Mouse (Mus musculus) embryonic facial prominence, embryonic 12.5 days (tissue): Measurements from ENCODE around the gene Cklf. TPM values are rescaled to one million over a fixed set of nuclear protein-coding genes. Genes with fewer than 3 reads are reported as not detected.
"Not testable (repeated sequence)": the region's sequence is repeated elsewhere in the genome, so short reads cannot be mapped to it uniquely, and the experiment has no call there.

ENCODE experiments used
- ATAC-seq: fragments of 200-750 bp; cut with Nextera tagmentation; 2 replicates; pipeline ENCODE4 v1.8.0; 2017; ENCODE audit not compliant: insufficient number of reproducible peaks, insufficient read depth, low FRiP score, low TSS enrichment
- H3K27ac ChIP-seq: fragments of 300-500 bp; sonication (generic); 2 replicates; pipeline ENCODE4 v1.5.1; 2016; ENCODE audit warnings: mild to moderate bottlenecking
- H3K27me3 ChIP-seq: fragments of 300-500 bp; sonication (generic); 2 replicates; pipeline ENCODE4 v1.6.1; 2016; ENCODE audit warnings: mild to moderate bottlenecking, moderate library complexity
- H3K36me3 ChIP-seq: fragments of 300-500 bp; sonication (generic); 2 replicates; pipeline ENCODE4 v1.6.1; 2016; ENCODE audit warnings: mild to moderate bottlenecking
- H3K4me1 ChIP-seq: fragments of 300-500 bp; sonication (generic); 2 replicates; pipeline ENCODE4 v1.6.1; 2016
- H3K4me2 ChIP-seq: fragments of 300-500 bp; sonication (generic); replicated peaks from 2 replicates; pipeline ENCODE4 v1.6.1; 2016; ENCODE audit warnings: mild to moderate bottlenecking, moderate library complexity
- H3K4me3 ChIP-seq: fragments of 300-500 bp; sonication (generic); 2 replicates; pipeline ENCODE4 v1.5.1; 2016; ENCODE audit warnings: mild to moderate bottlenecking
- H3K9ac ChIP-seq: fragments of 300-500 bp; sonication (generic); 2 replicates; pipeline ENCODE4 v1.6.1; 2016; ENCODE audit warnings: mild to moderate bottlenecking, moderate library complexity
- H3K9me3 ChIP-seq: fragments of 300-500 bp; sonication (generic); 2 replicates; pipeline ENCODE4 v1.6.1; 2016; ENCODE audit warnings: mild to moderate bottlenecking, moderate library complexity
- WGBS: fragments of 180-500 bp; shearing (Covaris S2); methylation state at CpG from one replicate; pipeline ENCODE4 v1.1.7; 2016; 5-methylcytosine and 5-hydroxymethylcytosine counted together
- polyA plus RNA-seq: library from polyadenylated mRNA; unstranded; fragments of >200 nt; fragmentation: Nextera tagmentation; extraction: Ambion mirVana; gene quantifications from 2 replicates; pipeline ENCODE4 v1.2.1, GENCODE M21; 2016

Gene Cklf
- polyA plus RNA-seq, 1 experiment from 2014 or later: 59.6 TPM

GRCm38 (mm10) chr8:104239418-104239861, 11.2 kb upstream of the Cklf start:
- no peak for ATAC-seq
- Histone ChIP-seq H3K9me3 (no peaks in the 10 kb centered on the region), H3K4me1 (no peaks in the 10 kb centered on the region), H3K36me3 (peaks cover 80% of the 10 kb centered on the region), H3K27ac (no peak overlapping the region), H3K4me3 (no peak overlapping the region), H3K9ac (no peak overlapping the region), H3K27me3 (no peaks in the 10 kb centered on the region), H3K4me2 (no peak overlapping the region)
- WGBS: 90% methylated on average over 10 of the region's 10 CpGs

- Histone ChIP-seq H3K4me2 (no peak overlapping the region), H3K27me3 (no peaks in the 10 kb centered on the region), H3K9me3 (no peaks in the 10 kb centered on the region), H3K4me1 (peaks cover 5% of the 10 kb centered on the region; the same call in 1 of the 2 replicates), H3K9ac (no peak overlapping the region), H3K27ac (no peak overlapping the region), H3K4me3 (no peak overlapping the region), H3K36me3 (peaks cover 63% of the 10 kb centered on the region)
- 78% methylated on average over 12 of the region's 12 CpGs for WGBS
- ATAC-seq: no peak
Observed at GRCm38 (mm10) chr8:104242038-104242644, 8.5 kb upstream of the Cklf start.

- WGBS: 82% methylated on average over 4 of the region's 4 CpGs
- ATAC-seq: no peak
- Histone ChIP-seq H3K9ac (no peak overlapping the region), H3K27me3 (no peaks in the 10 kb centered on the region), H3K4me3 (no peak overlapping the region), H3K9me3 (no peaks in the 10 kb centered on the region), H3K4me1 (peaks cover 12% of the 10 kb centered on the region), H3K4me2 (no peak overlapping the region), H3K36me3 (peaks cover 23% of the 10 kb centered on the region), H3K27ac (no peak overlapping the region)
Observed at GRCm38 (mm10) chr8:104246621-104247020, 4.0 kb upstream of the Cklf start.

GRCm38 (mm10) chr8:104247054-104247907, 3.4 kb upstream of the Cklf start:
- Histone ChIP-seq H3K27me3 (no peaks in the 10 kb centered on the region), H3K9ac (no peak overlapping the region)

GRCm38 (mm10) chr8:104247908-104248275, 2.8 kb upstream of the Cklf start:
- H3K9ac ChIP-seq: peak overlapping the region; percentile 75
- H3K9me3 ChIP-seq: no peaks in the 10 kb centered on the region
- peak overlapping the region; percentile 85 for H3K4me3 ChIP-seq
- WGBS: 4% methylated on average over 11 of the region's 11 CpGs
- peaks cover 18% of the 10 kb centered on the region for H3K4me1 ChIP-seq
- no peak for ATAC-seq
- H3K27ac ChIP-seq: no peak overlapping the region
- H3K36me3 ChIP-seq: peaks cover 11% of the 10 kb centered on the region
- peak overlapping the region; percentile 81 for H3K4me2 ChIP-seq
- no peaks in the 10 kb centered on the region for H3K27me3 ChIP-seq

More at GRCm38 (mm10) chr8:104247054-104247907, 3.4 kb upstream of the Cklf start:
- Histone ChIP-seq H3K9me3 (no peaks in the 10 kb centered on the region), H3K36me3 (peaks cover 16% of the 10 kb centered on the region), H3K4me1 (peaks cover 18% of the 10 kb centered on the region), H3K4me2 (peak overlapping the region; percentile 81), H3K4me3 (peak overlapping the region; percentile 85), H3K27ac (no peak overlapping the region)
- no peak for ATAC-seq
- 67% methylated on average over 22 of the region's 22 CpGs for WGBS

- peak; percentile 80 for ATAC-seq
- WGBS: under 1% methylated on average over 28 of the region's 28 CpGs
- H3K36me3 ChIP-seq: peaks cover 7% of the 10 kb centered on the region
- no peak within 1 kb of the TSS; the same call in 1 of the 2 replicates for H3K27ac ChIP-seq
- H3K4me1 ChIP-seq: peaks cover 18% of the 10 kb centered on the region
- H3K27me3 ChIP-seq: no peaks in the 10 kb centered on the region
- peak within 1 kb of the TSS; percentile 81 for H3K4me2 ChIP-seq
- H3K9me3 ChIP-seq: no peaks in the 10 kb centered on the region
- H3K9ac ChIP-seq: peak within 1 kb of the TSS; percentile 75
- H3K4me3 ChIP-seq: peak within 1 kb of the TSS; percentile 85
Observed at GRCm38 (mm10) chr8:104248276-104248675, 2.4 kb upstream of the Cklf start, which contains the start of gene Tk2. TSS of gene Tk2 (minus strand) at chr8:104248558.

- no peaks in the 10 kb centered on the region for H3K9me3 ChIP-seq
- H3K4me1 ChIP-seq: peaks cover 18% of the 10 kb centered on the region
- peaks cover 1% of the 10 kb centered on the region; the same call in 1 of the 2 replicates for H3K36me3 ChIP-seq
- 86% methylated on average over 7 of the region's 7 CpGs for WGBS
- no peak for ATAC-seq
- no peak overlapping the region for H3K4me2 ChIP-seq
- H3K4me3 ChIP-seq: no peak overlapping the region
- H3K27me3 ChIP-seq: no peaks in the 10 kb centered on the region
- no peak overlapping the region for H3K9ac ChIP-seq
- no peak overlapping the region for H3K27ac ChIP-seq
Observed at GRCm38 (mm10) chr8:104249442-104249996, 1.1 kb upstream of the Cklf start.

- Histone ChIP-seq H3K36me3 (no peaks in the 10 kb centered on the region), H3K27me3 (no peaks in the 10 kb centered on the region), H3K9me3 (no peaks in the 10 kb centered on the region), H3K4me1 (peaks cover 18% of the 10 kb centered on the region), H3K4me3 (peak overlapping the region; percentile 64), H3K9ac (peak overlapping the region; percentile 61; the same call in 1 of the 2 replicates), H3K27ac (0 out of 2 replicates have a peak overlapping the region, but pooled peaks have one; percentile 79), H3K4me2 (peak overlapping the region; percentile 69)
- under 1% methylated on average over 7 of the region's 7 CpGs for WGBS
- ATAC-seq: peak; percentile 12; the same call in 1 of the 2 replicates
Observed at GRCm38 (mm10) chr8:104251461-104251860, 800 bp downstream of the Cklf start.

GRCm38 (mm10) chr8:104253016-104253415, 2.4 kb downstream of the Cklf start:
- Histone ChIP-seq H3K4me2 (no peak overlapping the region), H3K36me3 (peaks cover 10% of the 10 kb centered on the region), H3K4me3 (no peak overlapping the region), H3K9me3 (no peaks in the 10 kb centered on the region), H3K9ac (no peak overlapping the region), H3K27me3 (no peaks in the 10 kb centered on the region), H3K4me1 (peaks cover 7% of the 10 kb centered on the region), H3K27ac (no peak overlapping the region)
- WGBS: 80% methylated on average over 3 of the region's 3 CpGs
- ATAC-seq: no peak

- peaks cover 45% of the 10 kb centered on the region for H3K36me3 ChIP-seq
- not testable (repeated sequence) for H3K27ac ChIP-seq, ATAC-seq, H3K9ac ChIP-seq, H3K27me3 ChIP-seq, H3K4me2 ChIP-seq, H3K4me1 ChIP-seq, H3K4me3 ChIP-seq, H3K9me3 ChIP-seq
- WGBS: 91% methylated on average over 5 of the region's 5 CpGs
Observed at GRCm38 (mm10) chr8:104261802-104262201, 11.1 kb downstream of the Cklf start.

GRCm38 (mm10) chr8:104264271-104264935, 13.7 kb downstream of the Cklf start:
- H3K4me1 ChIP-seq, H3K9me3 ChIP-seq, H3K27ac ChIP-seq, H3K27me3 ChIP-seq, H3K9ac ChIP-seq, H3K4me3 ChIP-seq, H3K4me2 ChIP-seq, ATAC-seq: not testable (repeated sequence)
- peaks cover 21% of the 10 kb centered on the region for H3K36me3 ChIP-seq
- WGBS: 94% methylated on average over 22 of the region's 22 CpGs
